Mouse (Mus musculus) gastrocnemius, postnatal 14 days (tissue): ENCODE data around the gene Per3. TPM values are rescaled to one million over a fixed set of nuclear protein-coding genes. Genes with fewer than 3 reads are reported as not detected.

ENCODE experiments used
- DNase-seq: peaks from one replicate; pipeline ENCODE4 v3.0.0; 2021; ENCODE audit warnings: mixed read lengths
- intact Hi-C: fragments of 180-260 bp; cut with DNase I; formaldehyde crosslinking; loops from one replicate; pipeline ENCODE4 v1.15.1; 2025; ENCODE audit warnings: low total_unique reads
- long read RNA-seq, 2 experiments: library from polyadenylated mRNA; stranded (forward); transcript quantifications; one replicate each; pipeline ENCODE4 v2.0.0; 2021
- total RNA-seq, 2 experiments: library from RNA; stranded (reverse); gene quantifications; 2 replicates each; pipeline ENCODE4 v1.2.3; 2021

Per3 gene
- 1 to 10 TPM; 8.2 to 8.8 TPM for total RNA-seq
- long read RNA-seq, experiment 1, partial matches to known transcripts: 1 of 1 reads
- long read RNA-seq, experiment 1, other reads (novel, unspliced or antisense): 0 of 1 reads
- long read RNA-seq, experiment 2, partial matches to known transcripts: 1 of 3 reads
- long read RNA-seq, experiment 2, other reads (novel, unspliced or antisense): 2 of 3 reads

DNA sequence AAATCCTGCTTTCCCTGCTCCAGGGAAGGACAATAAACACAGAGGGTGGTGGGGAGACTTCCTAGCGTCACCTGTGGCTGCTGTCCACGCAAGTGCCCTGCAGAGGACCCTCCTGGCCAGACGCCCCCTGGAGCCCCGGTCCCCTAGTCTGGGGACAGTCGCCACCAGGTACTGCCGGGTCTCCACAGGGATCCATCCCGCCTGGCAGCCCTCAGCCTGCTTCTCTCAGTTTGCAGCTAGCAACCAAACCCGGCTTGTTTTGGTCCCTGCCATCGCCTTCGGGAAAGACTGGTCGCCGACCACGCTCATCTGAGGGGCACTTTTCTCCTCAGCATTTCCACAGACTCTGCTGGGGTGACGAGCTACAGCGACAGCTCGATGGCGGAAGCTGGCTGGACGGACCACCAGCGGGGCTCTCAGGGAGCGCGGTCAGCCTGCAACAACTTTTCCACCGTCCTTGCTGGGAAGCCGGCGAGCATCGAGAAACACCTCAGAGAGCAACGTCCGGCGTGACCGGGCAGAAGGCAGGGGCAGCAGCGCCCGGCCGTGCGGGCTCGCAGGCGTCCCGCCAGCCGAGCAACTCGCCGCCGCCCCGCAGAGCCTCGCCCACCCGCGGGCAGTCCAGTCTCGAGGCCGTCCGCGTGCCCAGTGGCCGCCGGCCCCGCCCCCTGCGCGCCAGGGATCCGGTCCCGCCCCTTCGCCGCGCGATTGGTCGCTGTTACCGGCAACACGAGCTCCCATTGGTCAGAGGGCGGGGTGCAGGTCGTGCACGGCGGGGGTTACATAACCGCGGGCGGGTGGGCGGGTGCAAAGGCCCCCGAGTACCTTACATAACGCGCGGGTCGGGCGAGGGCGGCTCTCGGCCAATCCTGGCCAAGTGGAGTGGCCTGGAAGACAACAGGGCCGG is at the start of gene Per3:
Per3 (minus strand) TSS at position 629 of the 907 bp plus-strand sequence.
- intact Hi-C loops: no loop called here
- peak; percentile 99 for DNase-seq

DNA sequence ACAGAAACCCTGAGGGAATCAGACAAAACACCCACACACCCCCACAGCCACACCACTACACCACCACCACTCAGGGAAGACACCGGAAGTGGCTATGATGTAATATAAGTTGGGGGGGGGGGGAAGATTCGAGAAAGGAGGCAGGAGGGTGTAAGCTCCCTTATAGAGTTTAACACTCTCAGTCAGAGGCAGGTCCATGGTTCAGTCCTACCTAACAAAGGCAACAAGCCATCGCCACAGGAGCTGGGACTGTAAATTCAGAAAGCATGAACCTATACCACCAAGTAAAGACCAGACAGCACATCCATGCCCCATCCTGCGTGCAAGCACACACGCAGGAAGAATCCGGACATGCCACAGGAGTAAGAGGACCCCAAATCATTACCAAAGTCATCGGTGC is 44.8 kb upstream of the Per3 start, which contains the start of gene Gm13090:
Gm13090 (plus strand) TSS at position 301 of the 400 bp plus-strand sequence.
- no peak for DNase-seq
- intact Hi-C loops: no loop called here

DNA sequence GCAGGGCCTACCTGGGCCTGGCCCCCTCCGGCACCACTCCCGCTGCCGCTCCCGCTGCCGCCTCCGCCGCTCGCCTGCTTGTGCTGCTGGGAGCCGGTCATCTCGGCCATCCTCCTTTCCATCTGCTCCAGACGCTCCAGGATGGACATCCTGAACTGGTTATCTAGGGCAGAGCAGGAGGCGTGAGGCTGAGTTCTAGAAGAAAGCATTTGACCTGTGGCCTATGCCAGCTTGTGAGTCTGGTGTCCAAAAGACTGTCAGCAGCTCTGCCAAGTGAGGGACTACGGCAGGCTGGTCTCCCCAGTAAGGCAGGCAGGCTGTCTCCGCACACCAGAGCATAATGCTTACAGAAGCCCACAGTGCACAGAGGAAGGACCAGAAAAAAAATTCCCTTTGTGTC is 44.4 kb upstream of the Per3 start:
- DNase-seq: no peak
- intact Hi-C loops: no loop called here

DNA sequence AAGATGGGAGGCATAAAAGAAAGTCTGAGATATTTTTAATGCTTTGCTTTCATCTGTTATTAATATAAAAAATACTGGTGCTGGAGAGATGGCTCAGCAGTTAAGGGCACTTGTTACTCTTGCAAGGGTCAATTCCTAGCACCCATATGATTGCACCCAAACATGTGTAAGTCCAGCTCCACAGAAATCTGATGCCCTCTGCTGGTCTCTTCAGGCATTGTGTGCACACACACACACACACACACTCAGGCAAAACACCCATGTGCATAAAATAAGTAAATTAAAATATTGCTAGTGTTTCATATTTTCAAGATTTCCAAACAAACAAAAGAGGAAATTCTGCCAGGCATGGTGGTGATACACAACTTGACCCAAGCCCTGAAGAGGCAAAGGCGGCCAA is 42.9 kb upstream of the Per3 start:
- intact Hi-C loops: no loop called here
- DNase-seq: no peak

DNA sequence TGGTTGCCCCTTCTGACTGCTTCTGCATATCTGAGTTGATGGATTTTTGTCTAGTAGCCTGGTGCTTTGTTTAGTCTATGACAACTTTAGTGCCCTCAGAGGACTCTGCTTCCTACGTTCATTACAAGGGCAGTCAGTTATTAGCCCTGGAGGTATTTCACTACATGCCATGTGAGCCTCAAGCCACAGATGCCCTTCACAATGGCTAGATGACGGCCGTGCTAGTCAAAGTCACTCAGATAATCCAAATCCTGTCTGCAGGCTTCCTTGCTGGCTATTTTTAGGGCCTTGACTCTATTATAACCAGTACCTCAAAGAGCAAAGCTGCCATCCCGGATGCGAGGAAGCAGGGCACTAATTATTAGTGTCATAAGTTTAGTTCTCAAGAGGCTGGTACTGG is 38.6 kb upstream of the Per3 start:
- intact Hi-C loops: loop anchor here (5.0 kb wide), 1 partner anchor 39 kb away; no protein-coding TSS in a partner anchor
- no peak for DNase-seq

DNA sequence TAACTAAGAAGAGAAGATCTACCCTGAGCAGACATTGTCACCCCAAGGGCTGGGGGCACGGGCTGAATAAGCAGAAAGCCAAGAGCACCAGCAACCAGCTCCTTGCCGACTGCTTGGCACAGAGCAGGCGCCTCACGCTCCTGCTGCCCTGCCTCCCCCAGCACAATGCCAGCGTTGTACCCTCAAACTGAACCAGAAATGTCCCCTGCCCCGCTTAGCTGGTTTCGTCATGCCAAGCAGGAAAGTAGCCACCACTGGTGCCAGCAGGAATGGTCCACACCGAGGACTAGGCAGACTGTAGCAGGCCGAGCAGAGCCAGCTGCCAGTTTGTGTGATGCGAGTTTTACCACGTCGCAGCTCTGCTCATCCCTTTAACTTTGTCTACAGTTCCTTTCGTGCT is 37.5 kb upstream of the Per3 start:
- DNase-seq: no peak
- intact Hi-C loops: loop anchor here (5.0 kb wide), 1 partner anchor 40 kb away; no protein-coding TSS in a partner anchor

DNA sequence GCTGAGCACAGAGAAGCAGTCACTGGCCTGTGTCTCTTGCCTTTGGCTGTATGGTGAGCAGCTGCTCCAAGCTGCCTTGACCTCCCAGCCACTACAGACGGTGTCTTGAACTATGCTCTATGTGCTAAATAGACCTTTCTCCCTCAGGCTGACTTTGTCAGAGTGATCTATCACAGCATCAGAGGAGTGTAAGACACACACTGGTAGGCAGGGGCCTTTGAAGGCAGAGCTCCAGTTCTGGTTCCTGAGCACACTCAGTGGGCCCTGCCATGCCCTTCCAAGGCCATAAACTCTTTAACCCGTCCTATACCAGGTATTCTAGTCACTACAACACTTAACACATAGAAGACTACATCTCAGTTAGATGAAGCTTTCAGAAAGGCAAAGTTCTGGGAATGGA is 36.9 kb upstream of the Per3 start:
- intact Hi-C loops: loop anchor here (5.0 kb wide), 1 partner anchor 41 kb away; no protein-coding TSS in a partner anchor
- DNase-seq: no peak

DNA sequence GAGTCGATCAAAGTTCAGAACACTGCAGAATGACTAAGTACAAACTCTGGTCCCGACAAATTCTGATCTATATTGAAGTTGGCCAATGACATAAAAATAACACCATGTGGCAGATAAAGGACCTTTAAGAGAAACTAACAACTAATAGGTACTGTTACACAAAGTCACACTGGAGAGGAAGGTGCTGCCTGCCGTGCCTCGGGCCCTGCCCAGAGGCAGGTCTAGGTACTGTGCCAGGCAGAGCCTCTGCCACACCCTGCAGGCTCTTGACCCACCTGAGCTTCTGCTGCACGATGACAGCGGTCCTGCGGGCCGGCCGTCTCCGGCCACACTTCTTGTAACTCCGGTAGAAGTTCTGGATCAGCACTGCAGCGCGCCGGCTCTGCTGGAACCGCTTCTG is 30.4 kb upstream of the Per3 start:
- intact Hi-C loops: loop anchor here (1.0 kb wide), 1 partner anchor 65 kb away; no protein-coding TSS in a partner anchor
- no peak for DNase-seq

DNA sequence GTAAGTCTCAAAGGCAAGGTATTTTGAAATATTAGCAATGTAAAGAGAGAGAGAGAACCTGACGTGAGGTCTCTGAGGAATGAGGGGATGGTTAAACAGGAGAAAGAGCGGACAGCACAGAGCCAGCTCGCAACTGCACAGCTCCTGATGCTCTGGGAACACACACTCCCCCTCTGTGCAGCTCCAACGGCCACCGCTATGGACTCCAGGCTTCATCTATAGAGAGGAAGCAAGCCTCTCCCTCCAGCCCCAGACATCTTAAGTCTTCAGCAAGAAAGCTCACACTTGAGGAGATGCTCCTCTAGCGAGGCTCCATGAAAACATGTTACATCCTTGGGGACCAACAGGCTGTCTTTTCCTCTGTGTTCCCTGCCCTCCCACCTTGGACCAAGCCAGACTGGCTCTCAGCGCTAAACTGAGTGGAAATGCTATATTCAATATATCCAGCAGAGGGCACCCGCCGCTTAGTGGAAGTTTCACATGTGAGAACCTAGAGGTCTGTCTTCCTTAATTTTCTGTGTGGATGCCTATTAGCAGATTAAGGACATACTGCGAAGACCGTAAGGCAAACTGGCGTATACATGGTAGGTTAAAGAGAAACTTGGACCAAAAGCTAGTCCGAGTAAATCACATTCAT is 28.8 kb upstream of the Per3 start:
- peak; percentile 71 for DNase-seq
- intact Hi-C loops: no loop called here

DNA sequence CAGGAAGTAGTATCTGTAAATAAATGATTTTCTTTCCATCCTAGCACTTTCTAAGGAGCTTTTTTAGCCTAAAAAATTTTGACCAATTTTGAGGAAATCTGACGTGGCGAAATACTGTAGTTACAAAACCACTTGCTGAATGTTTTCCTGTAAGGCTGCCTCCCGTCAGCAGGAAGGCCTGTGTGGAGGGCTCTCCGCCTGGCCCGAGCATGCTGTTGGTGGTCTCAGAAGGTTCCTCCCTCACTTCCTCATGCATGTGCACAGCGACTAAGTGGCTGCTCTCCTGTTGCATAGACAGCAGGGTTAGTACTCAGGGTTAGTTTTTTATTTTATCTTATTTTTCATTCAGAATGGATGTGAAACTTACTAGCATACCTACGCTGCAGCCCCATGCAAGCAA is 26.5 kb upstream of the Per3 start:
- intact Hi-C loops: no loop called here
- no peak for DNase-seq

DNA sequence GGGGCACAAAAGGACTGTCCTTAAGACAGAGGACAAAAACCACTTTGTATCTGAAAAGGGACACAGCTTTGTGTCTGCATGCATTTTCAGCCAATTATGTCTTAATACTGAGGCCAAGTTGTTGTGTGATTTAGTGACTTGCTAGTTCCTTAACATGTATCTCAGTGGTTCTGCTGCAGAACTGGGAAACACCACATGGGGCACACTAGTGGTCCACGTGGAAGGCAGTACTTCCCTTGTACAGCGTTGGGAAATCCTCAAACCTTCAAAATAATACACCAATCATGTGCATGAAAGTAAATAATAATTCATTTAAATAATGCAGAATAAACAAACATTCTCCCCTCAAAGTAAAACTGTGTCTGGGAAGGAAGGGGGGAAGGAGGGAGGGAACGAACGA is 24.3 kb upstream of the Per3 start:
- no peak for DNase-seq
- intact Hi-C loops: no loop called here

DNA sequence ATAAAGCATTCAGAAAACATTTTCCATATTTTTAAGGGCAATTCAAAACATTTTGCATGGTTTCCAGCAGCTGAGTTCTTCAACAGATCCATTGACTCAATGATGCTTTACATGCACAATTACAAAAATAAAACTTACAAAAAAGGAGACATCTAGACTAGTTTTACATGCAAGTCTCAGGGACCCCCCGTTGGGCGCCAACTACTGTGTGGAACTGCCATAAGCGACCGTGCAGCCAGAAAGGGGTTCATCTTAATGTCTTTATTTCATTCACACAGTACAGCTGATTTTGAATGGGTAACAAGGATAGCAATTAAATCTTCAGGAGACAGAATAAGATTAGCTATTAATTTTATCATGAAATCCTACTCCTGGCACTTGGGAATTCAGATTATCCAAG is 15.1 kb upstream of the Per3 start:
- no peak for DNase-seq
- intact Hi-C loops: no loop called here

DNA sequence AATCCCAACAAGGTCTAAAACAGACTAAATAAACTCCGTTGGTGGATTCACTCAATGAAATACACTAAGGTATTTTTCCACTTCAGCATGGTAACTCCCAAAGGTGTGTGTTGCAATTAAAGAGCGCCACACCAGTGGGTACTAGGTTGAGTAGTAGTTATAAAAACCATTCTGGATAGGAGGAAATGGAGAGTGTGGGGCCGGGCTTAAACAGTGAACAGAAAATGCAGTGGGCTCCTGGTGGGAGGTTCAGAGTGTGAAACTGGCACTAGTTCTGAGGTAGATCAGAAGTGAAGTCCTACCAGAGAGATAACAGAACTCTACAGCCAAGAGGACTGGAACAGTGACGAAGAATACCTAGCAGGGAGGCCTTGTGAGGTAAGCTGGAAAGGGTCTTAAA is 14.2 kb upstream of the Per3 start:
- intact Hi-C loops: no loop called here

DNA sequence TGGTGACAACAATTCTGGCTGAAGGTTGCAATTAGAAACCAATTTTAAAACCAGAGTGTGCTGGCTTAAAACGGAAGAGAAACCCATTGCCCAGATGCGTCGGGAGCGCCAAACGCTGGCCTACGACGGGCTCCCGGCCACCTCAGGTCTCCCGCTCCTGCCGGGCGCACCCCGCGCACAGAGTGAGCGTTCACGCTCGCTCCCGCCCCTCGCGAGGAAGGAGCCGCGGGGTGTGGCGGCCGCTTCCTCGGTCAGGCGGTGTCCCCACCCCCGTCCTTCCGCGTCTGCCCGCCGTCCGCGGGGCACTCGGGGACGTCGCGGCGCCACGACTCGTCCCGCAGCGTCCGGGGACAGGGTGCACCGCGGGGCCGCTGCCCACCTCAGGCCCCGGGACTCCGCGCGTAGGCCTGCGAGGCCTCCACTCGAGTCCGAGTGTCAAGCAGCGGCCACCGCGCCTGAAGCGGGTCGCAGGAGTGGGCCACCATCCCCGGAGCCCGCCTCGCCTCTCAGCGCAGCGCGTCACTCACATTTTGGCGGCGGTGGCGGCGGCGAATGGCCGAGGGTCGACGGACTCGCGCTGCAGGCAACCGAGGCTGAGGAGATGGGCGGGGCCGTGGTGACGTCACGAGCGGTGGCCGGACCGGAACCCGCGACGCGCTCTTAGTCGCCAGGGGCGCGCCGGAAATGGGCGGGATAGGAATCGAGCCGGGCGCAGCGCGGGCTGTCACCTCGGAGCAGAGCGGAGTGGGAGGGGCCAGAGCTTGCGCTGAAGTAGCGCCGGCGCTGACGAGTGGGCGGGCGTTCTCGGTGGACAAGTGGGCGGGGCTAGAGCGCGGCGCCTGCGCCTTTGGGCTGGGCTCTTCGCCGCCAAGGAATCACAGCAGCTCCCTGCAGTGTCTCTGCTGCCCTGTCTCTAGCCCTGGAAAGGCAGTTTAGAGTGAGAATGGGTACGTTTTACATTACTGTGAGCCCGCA is 13.2 kb upstream of the Per3 start, which contains the start of gene Vamp3:
Vamp3 (minus strand) TSS at position 617 of the 975 bp plus-strand sequence.
- DNase-seq: peak; percentile 100
- intact Hi-C loops: no loop called here

More for the DNA sequence above, 14.2 kb upstream of the Per3 start:
- DNase-seq: no peak

DNA sequence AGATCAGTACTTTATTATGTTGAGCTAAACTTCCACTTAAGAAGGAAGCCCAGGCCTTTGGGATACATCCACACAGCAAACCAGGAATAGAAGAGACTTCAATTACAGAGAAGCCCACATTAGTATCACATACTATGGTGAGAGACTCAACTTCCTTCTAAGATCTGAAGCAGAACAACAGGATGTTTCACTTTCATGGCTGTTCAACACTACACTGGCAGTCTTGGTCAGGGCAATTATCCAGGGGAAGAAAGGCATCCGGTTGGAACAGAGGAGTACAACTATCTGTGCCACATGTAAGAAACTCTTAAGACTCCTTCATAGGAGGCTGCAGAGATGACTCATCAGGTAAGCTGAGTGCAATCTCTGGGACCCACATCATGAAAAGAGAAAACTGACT is 6.7 kb upstream of the Per3 start:
- no peak for DNase-seq
- intact Hi-C loops: no loop called here

DNA sequence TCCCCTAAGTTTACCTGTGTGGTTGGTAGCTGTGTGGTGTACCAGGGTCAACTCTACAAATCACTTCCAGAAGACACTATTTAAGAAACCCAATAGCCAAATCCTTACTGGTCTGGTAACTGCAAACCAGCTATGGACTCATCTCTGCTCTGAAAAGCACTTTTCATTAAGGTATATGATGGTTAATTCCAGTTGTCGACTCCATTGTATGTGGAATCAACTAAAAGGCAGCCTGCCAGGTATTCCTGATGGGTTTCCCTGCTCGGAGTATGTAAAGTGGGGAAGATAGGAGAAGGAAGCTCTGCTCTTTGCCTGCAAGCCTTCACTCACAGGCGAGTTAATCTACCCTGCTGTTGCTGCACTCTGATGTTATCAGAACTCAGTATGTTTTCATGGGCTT is 2.1 kb upstream of the Per3 start:
- intact Hi-C loops: no loop called here
- no peak for DNase-seq

DNA sequence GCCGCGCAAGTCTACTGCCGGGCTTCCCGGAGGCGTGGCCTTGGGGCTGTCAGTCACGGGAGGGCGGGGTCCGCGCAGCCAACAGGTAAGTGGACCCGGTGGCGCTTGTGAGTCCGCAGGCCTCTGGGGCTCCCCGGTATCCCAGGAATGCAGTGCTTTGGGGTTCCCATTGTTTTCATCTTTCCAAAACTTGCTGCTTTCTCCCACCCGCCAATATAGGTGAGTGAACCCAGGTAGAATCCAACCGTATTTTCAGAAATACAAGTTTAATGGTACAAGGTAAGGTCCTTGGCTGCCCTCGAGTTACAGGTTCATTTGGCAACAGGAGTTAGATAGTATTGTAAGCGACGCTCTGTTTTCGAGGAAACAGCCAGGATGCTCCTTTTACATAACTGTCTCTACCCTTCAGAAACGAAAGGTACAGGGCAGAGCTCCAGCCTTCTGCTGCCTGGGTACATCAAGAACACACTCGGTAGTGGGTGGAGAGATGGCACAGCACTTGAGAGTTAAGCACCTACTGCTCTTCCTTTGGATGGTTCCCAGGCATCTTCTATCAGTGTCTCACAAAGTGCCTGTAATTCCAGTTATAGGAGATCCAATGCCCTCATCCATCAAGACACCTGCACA is 592 bp upstream of the Per3 start:
- intact Hi-C loops: no loop called here
- no peak for DNase-seq

DNA sequence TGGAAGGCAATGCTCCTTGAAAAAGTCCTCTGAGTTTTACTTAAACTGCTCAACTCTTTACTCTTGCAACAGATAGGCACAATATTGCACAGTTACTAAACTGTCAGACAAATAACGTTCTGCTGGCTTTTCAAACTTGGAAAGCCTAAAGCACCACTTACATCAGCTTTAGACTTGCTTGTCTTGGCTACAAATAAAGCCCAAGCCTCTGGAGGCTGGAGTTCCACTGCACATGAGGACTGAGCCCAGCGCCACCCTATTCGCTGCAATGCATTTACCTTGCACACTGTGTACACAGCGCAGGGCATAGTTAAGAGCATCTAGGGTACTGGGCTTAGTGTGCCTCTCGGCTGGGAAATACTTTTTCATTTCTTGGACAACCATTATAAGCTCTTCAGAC is 1.2 kb downstream of the Per3 start:
- DNase-seq: no peak

DNA sequence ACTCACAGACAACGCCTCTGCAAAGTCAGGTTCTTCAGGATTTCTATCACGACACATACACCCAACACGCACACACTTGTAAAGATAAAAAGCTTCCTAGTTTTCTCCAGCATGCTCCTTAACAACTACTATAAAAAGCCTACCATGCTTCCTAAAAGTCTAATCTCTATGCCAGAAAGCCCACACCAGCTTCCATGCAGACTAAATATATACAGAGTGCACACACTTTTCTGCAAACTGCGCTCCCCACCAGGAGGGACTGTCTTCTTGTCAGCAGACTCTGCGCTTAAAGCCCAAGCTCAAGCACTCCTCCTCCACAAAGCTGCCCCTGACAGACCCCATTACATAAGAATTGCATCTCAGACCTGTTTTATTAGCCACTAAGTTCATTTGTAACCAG is 3.0 kb downstream of the Per3 start:
- intact Hi-C loops: no loop called here
- DNase-seq: no peak

More for the DNA sequence above, 1.2 kb downstream of the Per3 start:
- intact Hi-C loops: no loop called here
